Mouse (Mus musculus) cerebellum, postnatal 4 days (tissue): ENCODE results near the gene Cyp2j8.
"Not testable (repeated sequence)": the region's sequence is repeated elsewhere in the genome, so short reads cannot be mapped to it uniquely, and the experiment has no call there.

Experiments used
- DNase-seq, 2 experiments: peaks; one replicate each; pipeline ENCODE4 v3.0.0; 2022; ENCODE audit warnings: low spot score in 2 of 2, mixed read lengths in 1 of 2

Cyp2j8 gene

GRCm38 (mm10) chr4:96507286-96507685 is at the start of gene Cyp2j8:
TSS of gene Cyp2j8 (minus strand) at chr4:96507386.
- DNase-seq, result no peak

GRCm38 (mm10) chr4:96553133-96553819 is 46.1 kb upstream of the Cyp2j8 start, which contains the start of gene Cyp2j6:
TSS of gene Cyp2j6 (minus strand) at chr4:96553661.
- DNase-seq, result peak; percentile 17 to 21

GRCm38 (mm10) chr4:96551619-96552018 is 44.4 kb upstream of the Cyp2j8 start:
- no peak for DNase-seq

- DNase-seq, result no peak
Observed at GRCm38 (mm10) chr4:96545976-96546375, 38.8 kb upstream of the Cyp2j8 start.

GRCm38 (mm10) chr4:96525772-96526171 is 18.6 kb upstream of the Cyp2j8 start:
- DNase-seq, result no peak

GRCm38 (mm10) chr4:96522256-96522655 is 15.1 kb upstream of the Cyp2j8 start:
- DNase-seq, result no peak

- DNase-seq, result no peak
Observed at GRCm38 (mm10) chr4:96510083-96510482, 2.9 kb upstream of the Cyp2j8 start.

GRCm38 (mm10) chr4:96463311-96464060 is 43.7 kb downstream of the Cyp2j8 start:
- not testable (repeated sequence) for DNase-seq
